Mouse (Mus musculus): ENCODE measurements around the gene Coasy. TPM values are rescaled to one million over a fixed set of nuclear protein-coding genes. Genes with fewer than 3 reads are reported as not detected.
"Not testable (repeated sequence)": the region's sequence is repeated elsewhere in the genome, so short reads cannot be mapped to it uniquely, and the experiment has no call there.

Coasy gene
- polyA plus RNA-seq, 1 experiment: not detected

DNA sequence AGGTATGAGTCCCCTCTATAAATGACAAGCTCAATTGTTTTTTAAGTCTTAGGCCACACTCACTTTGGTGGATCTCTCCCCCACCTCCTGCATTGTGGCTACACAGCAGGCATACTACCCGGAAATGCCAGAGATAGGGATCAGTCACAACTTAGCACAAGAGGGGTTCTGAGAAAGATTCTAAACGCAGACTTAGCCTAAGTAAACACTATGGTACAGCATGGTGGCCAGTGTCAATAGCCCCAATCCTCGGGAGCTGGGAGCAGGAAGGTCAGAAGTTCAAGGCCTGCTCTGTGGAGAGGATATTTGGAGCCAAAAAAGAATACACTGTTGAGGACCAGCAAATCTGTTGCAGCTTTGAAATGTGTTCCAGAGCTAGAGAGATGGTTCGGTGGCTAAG lies 35.7 kb downstream of the Coasy start:
- TF ChIP-seq POLR2A (IDR thresholded peaks at IDR 0.05; ENCODE audit: insufficient read depth, low read depth, low read length): no peak
- TF ChIP-seq CTCF (IDR thresholded peaks at IDR 0.05; ENCODE audit: insufficient read depth, low read depth, low read length): no peak
- 0 out of 2 replicates have a peak overlapping the region, but pooled peaks have one; percentile 14 for H3K4me3 ChIP-seq (ENCODE audit: insufficient read depth, low read depth, low read length)
- no peak overlapping the region for H3K27ac ChIP-seq (ENCODE audit: insufficient read depth, low read depth, low read length)
- H3K4me1 ChIP-seq (ENCODE audit: control insufficient read depth, insufficient read depth, low read length): peaks cover 23% of the 10 kb centered on the region
- 43% methylated on average over 4 of the region's 4 CpGs for WGBS

DNA sequence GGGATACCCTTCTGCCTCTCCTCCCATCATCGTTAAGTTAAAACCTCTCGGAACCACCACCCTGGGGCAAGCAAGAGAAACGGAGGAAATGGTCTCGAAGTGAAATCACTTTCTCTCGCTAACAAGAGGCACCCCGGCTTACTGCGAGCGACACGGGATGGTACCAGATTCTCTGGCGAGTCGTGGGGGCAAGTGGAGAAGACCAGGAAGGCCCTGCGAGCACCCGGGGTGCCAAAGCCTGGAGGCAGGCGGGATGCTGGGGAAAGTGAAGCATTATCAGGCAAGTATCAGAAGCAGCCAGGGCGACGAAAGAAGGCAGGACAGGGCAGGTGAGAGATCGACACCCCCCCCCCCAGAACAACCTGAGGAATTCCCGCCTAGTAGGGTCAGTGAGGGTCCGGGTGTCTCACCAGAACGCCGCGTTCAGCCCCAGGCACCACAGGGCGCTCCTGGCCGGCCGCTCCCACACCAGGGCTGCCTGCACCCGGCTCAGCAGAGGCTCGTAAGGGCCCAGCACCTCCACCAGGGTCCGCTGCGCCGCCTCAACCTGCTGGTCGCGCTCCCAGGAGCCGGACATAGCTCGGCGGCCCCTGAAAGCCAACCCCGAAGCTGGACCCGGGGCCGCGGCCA lies 36.9 kb downstream of the Coasy start:
- TF ChIP-seq POLR2A (IDR thresholded peaks at IDR 0.05; ENCODE audit: insufficient read depth, low read depth, low read length): no peak
- peak; percentile 20; the same call in 1 of the 2 replicates for TF ChIP-seq CTCF (IDR thresholded peaks at IDR 0.05; ENCODE audit: insufficient read depth, low read depth, low read length)
- under 1% methylated on average over 38 of the region's 39 CpGs for WGBS
- peak overlapping the region; percentile 56 for H3K27ac ChIP-seq (ENCODE audit: insufficient read depth, low read depth, low read length)
- peak overlapping the region; percentile 69 for H3K4me3 ChIP-seq (ENCODE audit: insufficient read depth, low read depth, low read length)
- peaks cover 20% of the 10 kb centered on the region for H3K4me1 ChIP-seq (ENCODE audit: control insufficient read depth, insufficient read depth, low read length)

GRCm38 (mm10) chr11:101119761-101120544 lies 37.6 kb downstream of the Coasy start, which contains the start of the genes Retreg3 and Tubg1:
TSS of gene Retreg3 (minus strand) at chr11:101119893.
TSS of gene Tubg1 (plus strand) at chr11:101119938.
- TF ChIP-seq POLR2A (IDR thresholded peaks at IDR 0.05; ENCODE audit: insufficient read depth, low read depth, low read length) (peak; percentile 96), CTCF (IDR thresholded peaks at IDR 0.05; ENCODE audit: insufficient read depth, low read depth, low read length) (no peak)
- WGBS: under 1% methylated on average over 61 of the region's 61 CpGs
- peak within 1 kb of the TSS; percentile 68 for H3K27ac ChIP-seq (ENCODE audit: insufficient read depth, low read depth, low read length)

DNA sequence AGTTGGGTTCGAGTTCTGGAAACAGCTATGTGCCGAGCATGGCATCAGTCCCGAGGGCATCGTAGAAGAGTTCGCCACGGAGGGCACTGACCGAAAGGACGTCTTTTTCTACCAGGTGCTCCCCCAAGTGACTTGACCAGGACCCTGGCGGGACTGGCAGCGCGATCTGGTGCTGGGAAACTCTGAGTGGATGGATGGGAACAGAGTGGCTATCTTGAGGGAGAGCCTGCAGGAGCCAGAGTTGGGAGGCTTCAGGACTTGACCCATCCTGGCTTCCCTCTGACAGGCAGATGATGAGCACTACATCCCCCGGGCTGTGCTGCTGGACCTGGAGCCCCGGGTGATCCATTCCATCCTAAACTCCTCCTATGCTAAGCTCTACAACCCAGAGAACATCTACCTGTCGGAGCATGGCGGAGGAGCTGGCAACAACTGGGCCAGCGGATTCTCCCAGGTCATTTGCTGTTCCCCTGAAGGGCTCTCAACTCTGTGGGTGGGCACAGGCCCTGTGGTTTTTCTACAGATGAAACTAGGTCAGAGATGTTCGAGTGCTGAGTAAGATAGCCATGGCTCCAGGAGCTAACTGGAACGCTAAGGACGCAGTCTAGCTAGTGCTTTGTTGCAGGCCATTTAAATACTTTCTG lies 38.3 kb downstream of the Coasy start:
- WGBS: 15% methylated on average over 19 of the region's 19 CpGs

More at GRCm38 (mm10) chr11:101119761-101120544, 37.6 kb downstream of the Coasy start, which contains the start of the genes Retreg3 and Tubg1:
- Histone ChIP-seq H3K4me3 (ENCODE audit: insufficient read depth, low read depth, low read length) (peak within 1 kb of the TSS; percentile 76), H3K4me1 (ENCODE audit: control insufficient read depth, insufficient read depth, low read length) (peaks cover 18% of the 10 kb centered on the region)

GRCm38 (mm10) chr11:101124494-101124893 lies 42.1 kb downstream of the Coasy start:
- H3K4me3 ChIP-seq (ENCODE audit: insufficient read depth, low read depth, low read length); H3K4me1 ChIP-seq (ENCODE audit: control insufficient read depth, insufficient read depth, low read length); H3K27ac ChIP-seq (ENCODE audit: insufficient read depth, low read depth, low read length): not testable (repeated sequence)
- 94% methylated on average over 8 of the region's 8 CpGs for WGBS

More for the DNA sequence above, 38.3 kb downstream of the Coasy start:
- Histone ChIP-seq H3K4me1 (ENCODE audit: control insufficient read depth, insufficient read depth, low read length) (peaks cover 16% of the 10 kb centered on the region), H3K4me3 (ENCODE audit: insufficient read depth, low read depth, low read length) (peak overlapping the region; percentile 76), H3K27ac (ENCODE audit: insufficient read depth, low read depth, low read length) (peak overlapping the region; percentile 68; the same call in 1 of the 2 replicates)
- TF ChIP-seq CTCF (IDR thresholded peaks at IDR 0.05; ENCODE audit: insufficient read depth, low read depth, low read length) (no peak), POLR2A (IDR thresholded peaks at IDR 0.05; ENCODE audit: insufficient read depth, low read depth, low read length) (no peak)

GRCm38 (mm10) chr11:101125008-101125407 lies 42.6 kb downstream of the Coasy start:
- not testable (repeated sequence) for H3K4me1 ChIP-seq (ENCODE audit: control insufficient read depth, insufficient read depth, low read length); H3K27ac ChIP-seq (ENCODE audit: insufficient read depth, low read depth, low read length); H3K4me3 ChIP-seq (ENCODE audit: insufficient read depth, low read depth, low read length)
- 96% methylated on average over 9 of the region's 9 CpGs for WGBS

DNA sequence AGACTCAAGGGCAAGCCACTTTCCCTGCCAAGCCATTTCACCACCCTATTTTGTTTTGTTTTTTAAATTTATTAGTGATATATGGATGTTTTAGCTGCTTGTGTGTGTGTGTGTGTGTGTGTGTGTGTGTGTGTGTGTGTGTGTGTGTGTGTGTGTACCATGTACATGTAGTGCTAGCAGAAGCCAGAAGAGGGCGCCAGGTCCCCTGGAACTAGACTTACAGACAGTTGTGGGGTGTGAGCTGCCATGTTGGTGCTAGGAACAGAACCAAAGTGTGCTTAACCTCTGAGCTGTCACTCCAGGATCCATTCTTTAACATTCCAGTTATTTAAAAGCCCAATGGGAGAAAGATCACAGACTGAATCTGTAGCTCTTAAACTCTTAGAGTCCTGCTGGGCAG lies 44.7 kb downstream of the Coasy start:
- WGBS: 100% methylated on average over 1 of the region's 1 CpGs
- H3K4me1 ChIP-seq (ENCODE audit: control insufficient read depth, insufficient read depth, low read length): peaks cover 7% of the 10 kb centered on the region
- no peak overlapping the region for H3K4me3 ChIP-seq (ENCODE audit: insufficient read depth, low read depth, low read length)
- H3K27ac ChIP-seq (ENCODE audit: insufficient read depth, low read depth, low read length): no peak overlapping the region
- TF ChIP-seq POLR2A (IDR thresholded peaks at IDR 0.05; ENCODE audit: insufficient read depth, low read depth, low read length): no peak
- no peak for TF ChIP-seq CTCF (IDR thresholded peaks at IDR 0.05; ENCODE audit: insufficient read depth, low read depth, low read length)

DNA sequence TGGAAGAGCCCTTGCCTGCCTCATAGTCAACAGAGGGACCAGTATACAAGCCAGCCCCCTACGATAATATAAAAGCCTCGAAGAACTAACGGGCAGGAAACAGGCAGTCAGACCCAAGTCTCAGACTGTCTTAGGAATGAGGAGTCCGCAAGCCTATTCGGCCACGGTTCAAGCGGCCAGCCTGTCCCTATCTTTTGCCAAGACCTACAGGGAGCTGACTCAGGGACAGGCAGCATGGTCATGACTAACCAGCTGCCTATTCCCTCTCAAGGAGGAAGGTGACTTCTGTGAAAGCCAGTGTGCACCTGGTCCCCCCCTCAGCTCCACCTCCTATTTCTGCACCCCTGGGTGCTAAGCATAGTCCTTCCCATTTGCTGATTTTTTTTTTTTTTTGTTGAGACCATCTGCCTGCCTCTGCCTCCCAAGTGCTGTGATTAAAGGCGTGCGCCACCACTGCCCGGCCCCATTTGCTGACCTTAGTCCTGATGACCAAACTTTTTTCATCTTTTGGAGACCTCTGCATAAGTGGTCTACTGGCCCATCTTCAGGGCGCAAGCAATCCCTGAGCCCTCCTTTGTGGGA lies 46.7 kb downstream of the Coasy start:
- peaks cover 7% of the 10 kb centered on the region for H3K4me1 ChIP-seq (ENCODE audit: control insufficient read depth, insufficient read depth, low read length)

More for the DNA sequence above, 46.7 kb downstream of the Coasy start:
- H3K27ac ChIP-seq (ENCODE audit: insufficient read depth, low read depth, low read length): no peak overlapping the region
- 84% methylated on average over 11 of the region's 11 CpGs for WGBS
- no peak for TF ChIP-seq POLR2A (IDR thresholded peaks at IDR 0.05; ENCODE audit: insufficient read depth, low read depth, low read length)
- TF ChIP-seq CTCF (IDR thresholded peaks at IDR 0.05; ENCODE audit: insufficient read depth, low read depth, low read length): no peak
- no peak overlapping the region for H3K4me3 ChIP-seq (ENCODE audit: insufficient read depth, low read depth, low read length)
